Mouse (Mus musculus): ENCODE results near the gene Gm21987. TPM values are rescaled to one million over a fixed set of nuclear protein-coding genes. Genes with fewer than 3 reads are reported as not detected.
"Not testable (repeated sequence)": the region's sequence is repeated elsewhere in the genome, so short reads cannot be mapped to it uniquely, and the experiment has no call there.

Gene Gm21987
- polyA plus RNA-seq, 1 experiment from 2014 or later, result not detected

GRCm38 (mm10) chr16:38326778-38327397 is 20.0 kb upstream of the Gm21987 start:
- WGBS, result 86% methylated on average over 11 of the region's 11 CpGs
- no peak overlapping the region for H3K27ac ChIP-seq
- no peaks in the 10 kb centered on the region; the same call in 1 of the 2 replicates for H3K9me3 ChIP-seq
- H3K27me3 ChIP-seq (ENCODE audit: poor library complexity, severe bottlenecking), result no peaks in the 10 kb centered on the region
- H3K4me3 ChIP-seq, result no peak overlapping the region
- H3K36me3 ChIP-seq (replicated peaks), result no peaks in the 10 kb centered on the region
- no peaks in the 10 kb centered on the region for H3K4me1 ChIP-seq
- no peak for DNase-seq (ENCODE audit: extremely low spot score, low spot score)

GRCm38 (mm10) chr16:38329340-38329739 is 17.5 kb upstream of the Gm21987 start:
- DNase-seq (ENCODE audit: extremely low spot score, low spot score), result no peak
- H3K4me1 ChIP-seq, result no peaks in the 10 kb centered on the region
- H3K27ac ChIP-seq, result no peak overlapping the region
- H3K27me3 ChIP-seq (ENCODE audit: poor library complexity, severe bottlenecking), result no peaks in the 10 kb centered on the region
- H3K36me3 ChIP-seq (replicated peaks), result no peaks in the 10 kb centered on the region
- 89% methylated on average over 3 of the region's 3 CpGs for WGBS
- H3K4me3 ChIP-seq, result no peak overlapping the region
- no peaks in the 10 kb centered on the region; the same call in 1 of the 2 replicates for H3K9me3 ChIP-seq

GRCm38 (mm10) chr16:38334431-38334830 is 12.4 kb upstream of the Gm21987 start:
- H3K27me3 ChIP-seq (ENCODE audit: poor library complexity, severe bottlenecking), result no peaks in the 10 kb centered on the region
- WGBS, result 40% methylated on average over 6 of the region's 6 CpGs
- H3K36me3 ChIP-seq (replicated peaks), result no peaks in the 10 kb centered on the region
- no peaks in the 10 kb centered on the region; the same call in 1 of the 2 replicates for H3K9me3 ChIP-seq
- no peaks in the 10 kb centered on the region for H3K4me1 ChIP-seq
- no peak for DNase-seq (ENCODE audit: extremely low spot score, low spot score)
- H3K4me3 ChIP-seq, result no peak overlapping the region
- no peak overlapping the region for H3K27ac ChIP-seq

GRCm38 (mm10) chr16:38338077-38338476 is 8.8 kb upstream of the Gm21987 start:
- not testable (repeated sequence) for H3K27me3 ChIP-seq (ENCODE audit: poor library complexity, severe bottlenecking); DNase-seq (ENCODE audit: extremely low spot score, low spot score); H3K4me3 ChIP-seq; H3K27ac ChIP-seq; H3K36me3 ChIP-seq (replicated peaks); H3K9me3 ChIP-seq
- peaks cover 14% of the 10 kb centered on the region for H3K4me1 ChIP-seq
- 82% methylated on average over 4 of the region's 4 CpGs for WGBS

GRCm38 (mm10) chr16:38341396-38342324 is 5.2 kb upstream of the Gm21987 start, which contains the start of gene Maats1:
Maats1 (minus strand) TSS chr16:38342143.
- H3K27ac ChIP-seq, result peak within 1 kb of the TSS; percentile 83
- WGBS, result 9% methylated on average over 30 of the region's 30 CpGs
- H3K4me3 ChIP-seq, result peak within 1 kb of the TSS; percentile 54
- H3K4me1 ChIP-seq, result peaks cover 17% of the 10 kb centered on the region
- H3K36me3 ChIP-seq (replicated peaks), result no peaks in the 10 kb centered on the region
- H3K9me3 ChIP-seq, result no peaks in the 10 kb centered on the region; the same call in 1 of the 2 replicates
- peak; percentile 92 for DNase-seq (ENCODE audit: extremely low spot score, low spot score)
- H3K27me3 ChIP-seq (ENCODE audit: poor library complexity, severe bottlenecking), result no peaks in the 10 kb centered on the region

GRCm38 (mm10) chr16:38344941-38345725 is 1.7 kb upstream of the Gm21987 start:
- Histone ChIP-seq H3K27me3 (ENCODE audit: poor library complexity, severe bottlenecking) (no peaks in the 10 kb centered on the region), H3K36me3 (replicated peaks) (peaks cover 13% of the 10 kb centered on the region), H3K27ac (no peak overlapping the region), H3K9me3 (no peaks in the 10 kb centered on the region; the same call in 1 of the 2 replicates), H3K4me3 (no peak overlapping the region), H3K4me1 (peaks cover 31% of the 10 kb centered on the region)
- WGBS, result 85% methylated on average over 3 of the region's 3 CpGs
- peak; percentile 29 for DNase-seq (ENCODE audit: extremely low spot score, low spot score)

GRCm38 (mm10) chr16:38347588-38347987 is 748 bp downstream of the Gm21987 start:
- Histone ChIP-seq H3K4me1 (peaks cover 17% of the 10 kb centered on the region), H3K27me3 (ENCODE audit: poor library complexity, severe bottlenecking) (no peaks in the 10 kb centered on the region), H3K4me3 (peak overlapping the region; percentile 72), H3K9me3 (no peaks in the 10 kb centered on the region), H3K36me3 (replicated peaks) (peaks cover 38% of the 10 kb centered on the region), H3K27ac (peak overlapping the region; percentile 93)
- WGBS, result 60% methylated on average over 6 of the region's 6 CpGs
- DNase-seq (ENCODE audit: extremely low spot score, low spot score), result no peak

GRCm38 (mm10) chr16:38348217-38348761 is 1.4 kb downstream of the Gm21987 start:
- no peak for DNase-seq (ENCODE audit: extremely low spot score, low spot score)
- Histone ChIP-seq H3K4me1 (peaks cover 17% of the 10 kb centered on the region), H3K4me3 (no peak overlapping the region), H3K27ac (no peak overlapping the region), H3K9me3 (no peaks in the 10 kb centered on the region), H3K27me3 (ENCODE audit: poor library complexity, severe bottlenecking) (no peaks in the 10 kb centered on the region), H3K36me3 (replicated peaks) (peaks cover 41% of the 10 kb centered on the region)
- 94% methylated on average over 9 of the region's 9 CpGs for WGBS

GRCm38 (mm10) chr16:38349881-38350280 is 3.0 kb downstream of the Gm21987 start:
- H3K4me1 ChIP-seq, result peaks cover 17% of the 10 kb centered on the region
- H3K27ac ChIP-seq, result no peak overlapping the region
- DNase-seq (ENCODE audit: extremely low spot score, low spot score), result no peak
- no peaks in the 10 kb centered on the region for H3K9me3 ChIP-seq
- no peak overlapping the region for H3K4me3 ChIP-seq
- peaks cover 45% of the 10 kb centered on the region for H3K36me3 ChIP-seq (replicated peaks)
- H3K27me3 ChIP-seq (ENCODE audit: poor library complexity, severe bottlenecking), result no peaks in the 10 kb centered on the region
- WGBS, result 90% methylated on average over 2 of the region's 2 CpGs

GRCm38 (mm10) chr16:38350361-38350855 is 3.6 kb downstream of the Gm21987 start:
- Histone ChIP-seq H3K4me3 (no peak overlapping the region), H3K27me3 (ENCODE audit: poor library complexity, severe bottlenecking) (no peaks in the 10 kb centered on the region), H3K27ac (no peak overlapping the region), H3K9me3 (no peaks in the 10 kb centered on the region), H3K4me1 (peaks cover 17% of the 10 kb centered on the region), H3K36me3 (replicated peaks) (peaks cover 45% of the 10 kb centered on the region)
- WGBS, result 89% methylated on average over 7 of the region's 7 CpGs
- no peak for DNase-seq (ENCODE audit: extremely low spot score, low spot score)

- Histone ChIP-seq H3K9me3 (no peaks in the 10 kb centered on the region), H3K27ac (no peak overlapping the region), H3K4me1 (peaks cover 17% of the 10 kb centered on the region), H3K27me3 (ENCODE audit: poor library complexity, severe bottlenecking) (no peaks in the 10 kb centered on the region), H3K4me3 (no peak overlapping the region), H3K36me3 (replicated peaks) (peaks cover 45% of the 10 kb centered on the region)
- DNase-seq (ENCODE audit: extremely low spot score, low spot score), result no peak
- 89% methylated on average over 6 of the region's 6 CpGs for WGBS
Measured at GRCm38 (mm10) chr16:38350939-38351338, 4.1 kb downstream of the Gm21987 start.

- Histone ChIP-seq H3K4me1 (peaks cover 13% of the 10 kb centered on the region), H3K27me3 (ENCODE audit: poor library complexity, severe bottlenecking) (no peaks in the 10 kb centered on the region), H3K9me3 (no peaks in the 10 kb centered on the region), H3K36me3 (replicated peaks) (peaks cover 48% of the 10 kb centered on the region), H3K27ac (no peak overlapping the region), H3K4me3 (no peak overlapping the region)
- WGBS, result 88% methylated on average over 7 of the region's 7 CpGs
- no peak for DNase-seq (ENCODE audit: extremely low spot score, low spot score)
Measured at GRCm38 (mm10) chr16:38352031-38352430, 5.2 kb downstream of the Gm21987 start.
